Mouse (Mus musculus): ENCODE results near the gene Thap4.
A peak's percentile ranks its signal among the peaks of the same experiment; 100 is the strongest.

Thap4 gene

GRCm38 (mm10) chr1:93754573-93755290, at the start of gene Thap4:
Gene Thap4, minus strand, starts transcription at chr1:93754864.
- peak; percentile 63 for DNase-seq (ENCODE audit: low spot score)

DNA sequence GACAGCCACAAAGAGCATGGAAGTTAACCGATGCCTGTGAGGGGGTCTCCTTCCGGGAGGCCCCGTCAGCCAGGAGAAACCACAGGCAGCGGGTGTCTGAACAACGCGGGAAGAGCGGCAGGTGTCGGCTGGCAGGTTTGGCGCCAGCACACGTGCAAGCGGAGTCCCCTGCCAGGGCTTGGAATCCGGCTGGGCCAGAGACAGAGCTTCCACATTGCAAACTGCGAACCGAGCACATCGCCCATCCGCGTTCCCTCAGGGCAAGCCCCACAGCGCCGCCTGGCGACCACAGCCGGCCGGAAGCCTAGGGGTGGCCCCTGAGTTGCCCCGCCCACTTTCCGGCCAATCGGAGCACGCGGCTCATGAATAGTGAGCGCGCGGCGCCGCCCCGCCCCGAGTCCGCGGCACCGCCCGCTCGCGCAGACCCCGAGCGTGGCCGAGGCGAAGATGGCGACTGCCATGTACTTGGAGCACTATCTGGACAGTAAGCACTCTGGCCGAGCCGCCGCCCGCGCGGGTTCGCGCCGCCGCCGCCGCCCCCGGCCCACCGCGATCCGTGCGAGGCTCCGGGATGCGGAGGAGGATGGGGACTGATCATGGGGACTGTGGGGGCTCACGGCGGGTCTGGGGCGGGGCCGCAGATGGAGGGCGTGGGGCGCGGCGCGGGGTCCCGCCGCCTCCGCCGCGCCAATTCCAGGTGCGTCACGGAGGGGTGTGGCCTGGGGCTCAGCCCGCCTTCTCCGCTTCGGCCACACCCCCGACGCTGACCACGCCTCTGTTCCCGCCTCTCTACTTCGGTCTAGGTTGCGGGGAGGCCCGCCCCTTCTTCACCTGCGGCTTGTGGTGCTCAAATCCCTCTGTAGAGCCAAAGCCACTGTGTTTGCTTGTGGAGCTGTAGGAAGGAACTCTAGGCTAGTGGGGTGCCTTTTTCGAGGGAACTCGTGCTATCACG, 49.2 kb upstream of the Thap4 start, which contains the start of gene Ing5:
Gene Ing5, plus strand, starts transcription at position 410 of the 952 bp plus-strand sequence.
- DNase-seq (ENCODE audit: low spot score), result peak; percentile 96

DNA sequence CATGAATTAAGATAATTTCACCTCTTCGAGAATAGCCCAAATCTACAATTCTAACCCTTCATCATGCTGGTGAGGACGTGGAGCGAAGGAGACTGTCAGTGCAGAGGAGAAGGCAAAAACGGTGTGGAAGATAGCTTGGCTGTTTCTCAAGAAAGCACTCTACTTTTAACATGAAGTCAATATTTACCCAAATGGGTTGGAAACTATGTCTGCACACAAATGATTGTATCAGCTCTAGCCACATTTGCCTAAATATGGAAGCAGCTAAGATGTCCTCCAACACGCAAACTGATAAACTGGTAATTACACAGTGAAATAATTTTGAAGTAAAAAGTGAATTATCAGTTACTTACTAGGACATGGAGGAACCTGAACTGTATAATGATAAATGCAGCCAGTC, 48.1 kb upstream of the Thap4 start:
- DNase-seq (ENCODE audit: low spot score), result peak; percentile 60

- peak; percentile 94 for DNase-seq (ENCODE audit: low spot score)
Observed at GRCm38 (mm10) chr1:93801741-93802238, 47.1 kb upstream of the Thap4 start, which contains the start of gene Dtymk. Gene Dtymk, minus strand, starts transcription at chr1:93801934.

- peak; percentile 19 for DNase-seq (ENCODE audit: low spot score)
Observed at GRCm38 (mm10) chr1:93800670-93801503, 46.2 kb upstream of the Thap4 start.

DNA sequence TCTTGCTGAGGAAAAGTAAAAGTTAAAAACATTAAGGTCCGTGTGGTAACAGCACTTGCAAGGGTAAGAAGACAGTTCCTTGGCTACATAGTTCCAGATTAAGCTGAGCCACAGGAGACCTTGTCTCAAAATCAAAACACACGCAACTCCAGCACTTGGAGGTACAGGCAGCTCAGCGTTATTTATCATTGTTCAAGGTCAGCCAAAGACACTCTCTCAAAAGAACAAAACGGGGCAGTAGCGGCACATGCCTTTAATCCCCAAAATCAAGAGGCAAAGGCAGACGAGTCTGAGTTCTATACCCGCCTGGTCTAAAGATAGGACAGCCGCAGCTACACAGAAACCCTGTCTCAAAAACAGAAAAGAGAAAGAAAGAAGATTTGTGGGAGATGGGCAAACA, 41.2 kb upstream of the Thap4 start:
- no peak for DNase-seq (ENCODE audit: low spot score)

DNA sequence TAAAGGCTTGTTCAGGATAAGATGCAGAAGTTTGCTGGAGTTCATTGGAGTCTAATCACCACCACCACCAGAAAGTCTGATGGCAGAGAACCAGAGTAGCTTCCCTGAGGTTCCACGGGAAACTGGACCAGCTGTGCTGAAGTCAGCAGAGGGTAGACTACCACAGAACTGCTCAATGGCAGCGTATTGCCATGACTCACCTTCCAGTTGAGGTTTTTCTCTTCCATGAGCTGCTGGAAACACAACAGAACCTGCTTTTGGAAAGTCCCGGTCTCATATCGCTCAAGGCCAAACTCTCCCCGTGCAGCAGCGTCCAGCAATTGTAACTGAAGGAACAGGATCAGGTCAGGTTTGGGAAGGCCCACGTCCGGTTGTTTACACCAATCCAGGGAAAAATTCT, 39.9 kb upstream of the Thap4 start:
- no peak for DNase-seq (ENCODE audit: low spot score)

GRCm38 (mm10) chr1:93786912-93787311, 32.2 kb upstream of the Thap4 start:
- no peak for DNase-seq (ENCODE audit: low spot score)

DNA sequence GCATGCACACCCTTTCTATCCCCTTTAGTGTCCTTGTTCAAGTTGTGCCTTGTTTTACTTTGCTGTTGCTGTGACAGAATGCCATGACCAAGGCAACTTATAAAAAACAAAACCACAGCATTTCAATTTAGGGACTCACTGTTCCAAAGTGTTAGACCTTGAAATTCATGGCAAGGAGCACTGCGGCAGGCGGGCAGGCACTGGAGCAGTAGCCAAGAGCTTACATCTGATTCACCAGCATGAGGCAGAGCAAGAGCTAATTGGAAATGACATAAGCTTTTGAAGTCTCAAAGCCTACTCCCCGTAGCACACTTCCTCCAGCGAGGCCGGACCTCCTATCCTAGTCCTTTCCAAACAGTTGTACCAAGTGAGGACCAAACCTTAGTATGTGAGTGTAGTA, 22.0 kb upstream of the Thap4 start:
- no peak for DNase-seq (ENCODE audit: low spot score)

- no peak for DNase-seq (ENCODE audit: low spot score)
Observed at GRCm38 (mm10) chr1:93769901-93770300, 15.2 kb upstream of the Thap4 start.

DNA sequence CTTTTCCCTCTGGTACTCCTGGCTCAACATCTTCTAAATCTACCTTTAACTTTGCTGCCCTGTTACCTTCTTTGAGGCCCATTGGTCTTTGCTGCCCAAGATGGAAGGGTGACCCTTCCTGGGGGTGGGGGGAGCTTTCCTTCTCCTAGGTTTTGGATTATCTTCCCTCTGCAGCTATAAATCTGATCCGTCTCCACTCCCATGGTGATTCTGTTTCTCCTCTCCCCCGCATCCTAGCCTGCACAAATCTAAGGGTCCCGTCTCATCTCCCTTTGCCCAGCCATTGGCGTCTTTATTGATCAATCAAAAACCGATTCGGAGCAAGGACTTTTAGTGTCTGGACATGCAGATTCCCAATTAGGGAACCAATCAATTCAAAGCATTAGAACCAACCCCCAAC, 12.9 kb upstream of the Thap4 start:
- DNase-seq (ENCODE audit: low spot score), result no peak

DNA sequence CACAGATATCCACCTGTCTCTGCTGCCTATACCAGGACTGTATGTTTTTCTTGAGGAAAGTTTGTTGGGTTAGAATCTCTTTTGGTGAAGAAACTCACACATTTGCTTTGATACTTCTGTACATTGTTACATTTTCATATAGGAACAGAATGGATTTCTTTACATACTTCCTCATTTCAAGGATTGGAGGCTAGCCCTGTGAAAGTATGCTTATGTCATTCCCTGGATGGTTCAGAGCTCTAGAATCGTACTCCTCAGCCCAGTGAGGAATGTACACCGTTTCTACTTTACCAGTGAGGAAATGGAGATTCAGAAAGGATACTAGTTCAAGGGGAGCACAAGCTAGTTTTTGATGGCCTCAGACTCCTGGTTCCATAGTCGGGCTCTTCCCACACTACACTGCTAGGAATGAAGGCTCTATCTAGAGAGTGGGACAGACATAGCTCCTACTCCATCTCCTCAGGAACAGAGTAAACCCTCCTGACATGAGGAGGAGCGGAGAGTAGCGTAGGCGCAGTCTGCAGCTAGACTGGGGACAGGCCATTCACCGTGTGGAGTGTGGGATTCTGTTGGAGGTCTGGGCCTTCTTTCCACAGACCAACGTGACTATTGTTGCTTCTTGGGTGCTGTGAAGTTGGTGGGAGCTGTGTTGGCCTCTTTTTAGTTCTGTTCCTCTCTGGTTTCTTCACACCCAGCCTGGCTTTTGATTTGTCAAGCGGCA, 10.4 kb upstream of the Thap4 start:
- DNase-seq (ENCODE audit: low spot score), result no peak

DNA sequence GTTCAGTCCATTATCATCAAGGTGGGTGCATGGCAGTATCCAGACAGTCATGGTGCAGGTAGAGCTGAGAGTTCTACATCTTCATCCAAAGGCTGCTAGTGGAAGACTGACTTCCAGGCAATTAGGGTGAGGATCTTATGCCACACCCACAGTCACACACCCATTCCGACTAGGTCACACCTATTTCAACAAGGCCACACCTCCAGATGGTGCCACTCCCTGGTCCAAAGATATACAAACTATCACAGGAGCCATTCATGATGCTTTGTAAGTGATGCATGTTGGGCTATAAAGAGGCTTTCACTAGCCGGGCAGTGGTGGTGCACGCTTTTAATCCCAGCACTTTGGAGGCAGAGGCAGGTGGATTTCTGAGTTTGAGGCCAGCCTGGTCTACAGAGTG, 8.9 kb upstream of the Thap4 start:
- peak; percentile 52 for DNase-seq (ENCODE audit: low spot score)

DNA sequence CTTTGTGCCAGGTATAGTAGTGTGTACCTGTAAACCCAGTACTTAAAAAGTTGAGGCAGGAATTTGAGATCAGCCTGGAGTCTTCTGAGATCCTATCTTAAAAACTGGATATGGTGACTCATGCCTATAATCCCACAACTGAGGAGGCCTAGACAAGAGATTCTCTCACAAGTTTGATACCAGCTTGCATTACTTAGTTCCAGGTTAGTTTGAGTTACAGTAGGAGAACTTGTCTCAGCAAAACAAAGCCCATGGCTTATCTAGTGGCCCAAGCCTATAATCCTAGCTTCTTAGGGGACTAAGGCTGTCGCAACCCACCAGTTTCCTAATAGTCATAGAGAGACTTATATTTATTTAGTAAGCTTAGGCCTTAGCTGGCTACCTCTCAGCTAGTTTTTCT, 5.4 kb upstream of the Thap4 start:
- DNase-seq (ENCODE audit: low spot score), result no peak

DNA sequence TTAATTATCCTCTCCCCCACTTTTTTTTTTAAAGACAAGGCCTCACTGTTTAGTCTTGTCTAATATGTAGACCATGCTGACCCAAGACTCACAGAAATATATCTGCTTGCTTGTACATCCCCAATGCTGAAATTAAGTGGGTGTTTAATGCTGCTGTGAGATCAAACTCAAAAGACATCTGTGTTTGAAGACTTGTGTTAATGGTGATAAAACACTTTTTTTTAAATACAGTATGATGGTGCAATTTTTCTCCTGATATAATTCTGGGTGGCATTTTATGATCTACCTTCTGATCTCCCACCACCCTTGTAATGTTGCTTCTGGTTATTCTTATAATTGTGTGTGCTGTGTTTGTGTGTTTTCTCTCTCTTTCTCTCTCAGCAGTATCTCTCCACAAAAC, 1.5 kb upstream of the Thap4 start:
- DNase-seq (ENCODE audit: low spot score), result peak; percentile 70

- no peak for DNase-seq (ENCODE audit: low spot score)
Observed at GRCm38 (mm10) chr1:93755618-93756017, 954 bp upstream of the Thap4 start.

DNA sequence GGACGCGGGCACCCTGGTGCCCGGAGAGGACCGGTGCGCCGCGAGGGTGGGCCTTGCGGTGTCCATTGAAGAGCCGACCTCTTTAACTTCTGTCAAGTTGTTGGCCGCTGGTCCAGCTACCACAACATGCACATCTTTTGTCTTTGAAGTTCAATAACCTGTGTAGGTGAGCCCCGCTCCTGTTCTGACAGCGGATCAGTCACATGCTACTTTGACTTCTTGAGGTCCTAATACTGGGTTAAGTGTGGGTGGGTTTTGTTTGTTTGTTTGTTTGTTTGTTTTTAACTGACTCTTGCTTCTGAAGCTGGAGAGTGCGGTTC, 587 bp upstream of the Thap4 start:
- DNase-seq (ENCODE audit: low spot score), result no peak

DNA sequence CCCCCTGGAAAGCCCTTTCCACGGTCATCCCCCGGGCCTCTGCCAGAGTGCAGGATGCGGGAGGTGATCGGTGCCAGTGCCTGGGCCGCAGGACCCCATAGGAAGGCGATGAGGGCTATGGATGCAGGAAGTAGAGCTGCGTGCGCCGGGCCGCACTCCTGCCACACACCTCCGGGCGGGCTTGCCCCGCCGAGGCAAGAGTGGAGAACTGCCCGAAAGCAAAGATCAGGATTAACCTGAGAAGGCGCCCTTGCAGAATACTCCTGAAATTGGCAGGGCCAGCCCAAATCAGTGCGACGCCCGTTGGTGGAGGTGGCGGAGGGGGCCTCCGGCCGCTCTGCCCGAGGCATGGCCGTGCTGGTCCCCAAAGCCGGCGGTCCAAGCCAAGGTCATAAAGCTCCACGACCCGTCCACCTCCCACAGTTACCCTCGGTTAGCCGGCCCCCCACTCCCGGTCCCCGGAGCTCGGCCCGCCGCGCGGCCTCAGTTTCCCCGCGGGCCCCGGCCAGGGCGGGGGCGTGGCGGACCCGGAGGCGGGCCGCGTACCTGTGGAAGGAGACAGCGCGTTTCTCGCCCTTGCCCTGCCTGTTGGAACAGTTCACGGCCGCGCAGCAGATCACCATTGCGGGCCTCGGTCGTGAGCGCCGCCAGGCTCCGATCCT, 622 bp downstream of the Thap4 start:
- no peak for DNase-seq (ENCODE audit: low spot score)

DNA sequence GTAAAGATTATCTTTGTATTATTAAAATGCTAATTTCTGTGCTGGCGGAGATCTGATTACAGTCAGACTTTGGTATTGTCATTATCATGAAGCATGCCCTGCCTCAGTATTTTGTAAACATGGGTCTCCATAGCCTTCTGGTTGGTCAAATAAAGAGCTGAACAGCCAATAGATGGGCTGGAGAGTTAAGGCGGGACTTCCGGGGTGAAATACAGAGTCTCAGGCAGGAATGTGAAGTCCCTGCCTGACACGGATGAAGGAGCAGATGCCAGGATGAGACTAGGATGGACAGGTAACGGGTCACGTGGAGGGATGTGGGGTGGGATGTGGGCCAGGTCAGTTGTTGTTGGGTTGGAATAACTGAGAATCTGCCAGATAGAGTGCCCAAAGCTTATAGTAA, 3.4 kb downstream of the Thap4 start, which contains the start of gene Atg4b:
Gene Atg4b, plus strand, starts transcription at position 211 of the 400 bp plus-strand sequence.
- no peak for DNase-seq (ENCODE audit: low spot score)

DNA sequence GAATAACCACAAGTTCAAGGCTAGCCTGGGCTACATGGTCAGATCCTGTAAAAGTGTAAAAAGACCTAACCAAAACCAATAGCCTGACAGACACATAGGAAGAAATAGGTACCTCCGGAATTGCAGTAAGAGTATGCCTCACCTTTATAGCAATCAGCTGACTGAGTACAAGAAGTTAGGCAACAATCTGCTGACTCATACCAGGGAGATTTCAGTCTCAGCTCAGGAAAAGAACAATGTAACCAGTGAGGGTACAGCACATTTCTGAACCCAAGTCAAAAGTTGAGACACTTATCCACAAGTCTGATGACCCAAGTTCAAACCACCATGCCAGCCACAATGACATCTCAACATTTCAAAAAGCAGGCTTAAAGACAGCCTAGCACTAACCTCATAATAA, 6.1 kb downstream of the Thap4 start:
- DNase-seq (ENCODE audit: low spot score), result no peak

- no peak for DNase-seq (ENCODE audit: low spot score)
Observed at GRCm38 (mm10) chr1:93746179-93746578, 8.5 kb downstream of the Thap4 start.

Measured in c-Kit-positive CD71-positive TER-119-positive erythroid progenitor cells, embryonic 14.5 days (primary cell).